Mouse (Mus musculus): ENCODE measurements around the gene Gm43518. TPM values are rescaled to one million over a fixed set of nuclear protein-coding genes. Genes with fewer than 3 reads are reported as not detected.

Gene Gm43518
- polyA plus RNA-seq, 1 experiment from 2014 or later, result 3.2 TPM

DNA sequence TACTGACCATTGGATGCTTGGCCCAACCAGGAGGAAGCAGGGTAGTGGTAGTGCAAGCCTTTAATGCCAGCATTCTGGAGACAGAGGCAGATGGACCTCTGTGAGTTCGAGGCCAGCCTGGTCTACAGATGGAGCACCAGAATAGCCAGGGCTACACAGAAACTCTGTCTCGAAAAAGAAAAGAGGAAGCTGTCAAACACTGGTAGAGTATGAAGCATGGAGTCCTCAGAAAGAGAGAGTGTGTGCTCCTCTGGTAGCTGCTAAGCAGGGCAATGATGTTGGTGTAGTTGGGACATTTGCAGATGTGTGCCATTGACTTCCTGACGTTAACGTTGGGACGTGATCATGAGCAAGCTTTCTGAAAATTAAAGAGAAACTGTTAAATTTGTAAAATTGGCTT lies 11.3 kb downstream of the Gm43518 start:
- Histone ChIP-seq H3K4me1 (no peaks in the 10 kb centered on the region), H3K27ac (no peak overlapping the region), H3K4me3 (no peak overlapping the region), H3K9me3 (replicated peaks) (no peaks in the 10 kb centered on the region), H3K36me3 (no peaks in the 10 kb centered on the region), H3K27me3 (ENCODE audit: low read depth, poor library complexity, severe bottlenecking) (no peaks in the 10 kb centered on the region)
- WGBS, result 91% methylated on average over 5 of the region's 5 CpGs
- no peak for DNase-seq (ENCODE audit: low spot score)

DNA sequence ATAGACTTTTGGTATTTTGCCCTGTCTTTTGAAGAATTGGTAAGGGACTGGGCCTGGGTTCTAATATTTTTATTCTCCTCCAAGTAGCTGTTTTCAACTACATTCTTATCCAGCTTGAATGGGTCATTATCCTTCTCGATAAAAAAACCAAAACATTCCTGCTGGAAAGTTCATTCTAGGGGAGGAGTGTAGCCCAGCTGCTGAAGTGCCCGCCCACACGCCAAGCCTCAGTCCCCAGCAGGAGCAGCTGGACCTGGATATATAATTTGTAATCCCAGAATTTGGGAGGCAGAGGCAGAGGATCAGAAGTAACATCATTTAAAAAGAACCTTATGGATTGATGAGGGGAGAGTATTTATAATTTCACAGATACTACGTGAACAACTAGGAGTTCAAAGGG lies 19.3 kb downstream of the Gm43518 start:
- Histone ChIP-seq H3K4me1 (no peaks in the 10 kb centered on the region), H3K27me3 (ENCODE audit: low read depth, poor library complexity, severe bottlenecking) (no peaks in the 10 kb centered on the region), H3K4me3 (no peak overlapping the region), H3K36me3 (no peaks in the 10 kb centered on the region), H3K9me3 (replicated peaks) (no peaks in the 10 kb centered on the region), H3K27ac (no peak overlapping the region)
- 80% methylated on average over 4 of the region's 4 CpGs for WGBS
- DNase-seq (ENCODE audit: low spot score), result no peak

DNA sequence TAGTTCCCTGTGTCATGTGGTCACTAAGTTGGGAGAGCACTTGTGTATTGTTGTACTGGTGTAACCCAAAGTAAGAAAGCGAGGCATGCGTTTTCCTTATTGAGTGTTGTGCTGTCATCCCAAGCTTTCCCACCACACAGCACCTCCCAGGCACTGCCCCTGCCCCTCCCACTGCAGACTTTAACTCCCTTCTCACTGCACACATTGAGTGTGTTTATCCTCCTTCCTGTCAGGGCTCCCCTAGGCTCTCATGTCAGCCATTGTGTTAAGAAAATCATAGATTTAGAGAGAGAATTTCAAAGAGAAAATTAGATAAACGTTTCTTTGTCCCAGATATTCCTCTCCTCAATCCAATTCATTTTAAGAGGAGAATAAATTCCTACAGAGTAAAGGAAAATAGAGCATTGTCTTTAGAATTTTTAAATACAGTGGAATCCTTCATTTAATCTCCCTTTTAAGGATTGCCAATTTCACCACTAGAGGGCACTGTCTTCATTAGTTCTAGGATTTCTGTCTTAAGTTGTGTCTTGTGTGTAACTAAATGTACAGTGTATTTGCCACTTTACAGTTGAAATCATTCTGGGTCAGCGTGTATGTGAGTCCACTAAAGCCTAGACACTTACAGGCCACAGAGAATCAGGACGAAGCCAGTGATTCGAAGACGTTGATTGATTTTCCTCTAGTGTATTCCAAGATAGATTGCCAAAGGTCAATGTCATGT lies 20.0 kb downstream of the Gm43518 start:
- Histone ChIP-seq H3K4me3 (no peak overlapping the region), H3K27me3 (ENCODE audit: low read depth, poor library complexity, severe bottlenecking) (no peaks in the 10 kb centered on the region), H3K9me3 (replicated peaks) (no peaks in the 10 kb centered on the region), H3K27ac (no peak overlapping the region), H3K36me3 (no peaks in the 10 kb centered on the region), H3K4me1 (no peaks in the 10 kb centered on the region)
- no peak for DNase-seq (ENCODE audit: low spot score)
- 58% methylated on average over 7 of the region's 7 CpGs for whole genome bisulfite sequencing

DNA sequence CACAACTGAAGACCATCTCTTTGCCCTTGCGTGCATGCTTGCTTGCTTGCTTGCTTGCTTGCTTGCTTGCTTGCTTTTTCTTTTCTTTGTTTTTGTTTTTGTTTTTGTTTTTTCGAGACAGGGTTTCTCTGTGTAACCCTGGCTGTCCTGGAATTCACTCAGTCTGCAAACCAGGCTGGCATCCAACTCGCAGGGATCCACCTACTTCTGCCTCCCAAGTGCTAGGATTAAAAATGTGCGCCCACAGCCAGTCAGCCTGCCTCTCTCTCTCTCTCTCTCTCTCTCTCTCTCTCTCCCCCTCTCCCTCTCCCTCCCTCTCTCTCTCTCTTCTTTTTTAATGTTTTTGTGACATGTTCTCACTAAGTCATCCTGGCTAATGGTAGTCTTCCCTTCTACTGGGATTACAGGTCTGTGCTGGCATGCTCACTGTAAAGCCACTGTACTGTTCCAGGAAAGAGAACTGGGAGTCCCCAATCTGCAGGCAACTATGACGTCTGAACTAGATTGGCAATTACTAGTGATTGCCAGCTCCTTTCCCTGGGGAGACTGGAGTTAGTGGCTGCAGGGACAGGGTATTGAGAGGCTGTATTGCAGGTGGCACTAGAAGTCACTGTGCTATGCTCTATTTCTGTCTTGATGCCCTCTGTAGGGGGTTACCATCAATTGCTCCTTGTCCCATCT lies 25.3 kb downstream of the Gm43518 start:
- H3K27me3 ChIP-seq (ENCODE audit: low read depth, poor library complexity, severe bottlenecking), result no peaks in the 10 kb centered on the region
- no peaks in the 10 kb centered on the region for H3K9me3 ChIP-seq (replicated peaks)
- H3K27ac ChIP-seq, result no peak overlapping the region
- DNase-seq (ENCODE audit: low spot score), result peak; percentile 20
- H3K36me3 ChIP-seq, result no peaks in the 10 kb centered on the region
- no peaks in the 10 kb centered on the region for H3K4me1 ChIP-seq
- no peak overlapping the region for H3K4me3 ChIP-seq
- WGBS, result 65% methylated on average over 5 of the region's 5 CpGs

DNA sequence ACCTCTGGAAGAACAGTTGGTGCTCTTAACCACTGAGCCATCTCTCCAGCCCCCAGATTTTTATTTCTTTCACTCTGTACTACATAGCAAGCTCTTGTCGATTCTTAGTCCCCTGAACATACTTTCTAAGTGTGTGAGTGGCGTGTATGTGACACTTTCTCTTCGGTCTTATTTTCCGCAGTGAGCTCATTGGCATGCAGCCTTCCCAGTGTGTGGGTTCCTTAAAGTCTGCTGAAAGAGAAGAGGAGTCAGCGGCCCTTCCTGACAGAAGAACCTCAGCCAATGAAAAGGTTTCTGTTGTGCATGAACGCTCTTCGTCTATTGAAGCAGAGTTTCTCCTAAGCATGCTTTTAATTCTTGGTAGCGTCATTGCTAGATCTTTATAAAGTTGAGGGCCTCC lies 30.0 kb downstream of the Gm43518 start:
- Histone ChIP-seq H3K27ac (no peak overlapping the region), H3K27me3 (ENCODE audit: low read depth, poor library complexity, severe bottlenecking) (no peaks in the 10 kb centered on the region)
- WGBS, result 96% methylated on average over 8 of the region's 8 CpGs

DNA sequence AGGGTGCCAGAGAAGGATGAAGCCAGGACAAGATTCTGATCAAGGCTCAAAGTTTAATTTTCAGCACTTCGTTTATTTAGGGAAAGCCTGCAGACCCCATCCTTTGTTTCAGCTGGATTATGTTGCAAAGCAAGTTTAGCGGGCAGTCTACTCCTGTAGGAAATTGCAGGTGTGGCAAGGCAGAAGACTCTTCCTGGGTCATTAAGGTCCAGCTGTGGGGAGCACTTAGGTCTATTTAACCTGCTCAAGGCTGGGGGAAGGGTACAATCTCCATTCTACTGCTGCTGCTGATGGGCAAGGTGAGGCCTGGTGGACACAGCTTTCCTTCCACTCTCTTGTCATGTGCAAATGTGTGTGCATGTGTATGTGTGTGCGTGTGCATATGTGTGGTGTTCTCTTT lies 31.8 kb downstream of the Gm43518 start:
- Histone ChIP-seq H3K27me3 (ENCODE audit: low read depth, poor library complexity, severe bottlenecking) (no peaks in the 10 kb centered on the region), H3K27ac (no peak overlapping the region), H3K4me1 (no peaks in the 10 kb centered on the region), H3K36me3 (no peaks in the 10 kb centered on the region), H3K9me3 (replicated peaks) (no peaks in the 10 kb centered on the region), H3K4me3 (no peak overlapping the region)
- 72% methylated on average over 3 of the region's 3 CpGs for WGBS
- DNase-seq (ENCODE audit: low spot score), result no peak

More for the DNA sequence above, 30.0 kb downstream of the Gm43518 start:
- DNase-seq (ENCODE audit: low spot score), result no peak
- Histone ChIP-seq H3K36me3 (no peaks in the 10 kb centered on the region), H3K4me3 (no peak overlapping the region), H3K4me1 (no peaks in the 10 kb centered on the region), H3K9me3 (replicated peaks) (no peaks in the 10 kb centered on the region)

DNA sequence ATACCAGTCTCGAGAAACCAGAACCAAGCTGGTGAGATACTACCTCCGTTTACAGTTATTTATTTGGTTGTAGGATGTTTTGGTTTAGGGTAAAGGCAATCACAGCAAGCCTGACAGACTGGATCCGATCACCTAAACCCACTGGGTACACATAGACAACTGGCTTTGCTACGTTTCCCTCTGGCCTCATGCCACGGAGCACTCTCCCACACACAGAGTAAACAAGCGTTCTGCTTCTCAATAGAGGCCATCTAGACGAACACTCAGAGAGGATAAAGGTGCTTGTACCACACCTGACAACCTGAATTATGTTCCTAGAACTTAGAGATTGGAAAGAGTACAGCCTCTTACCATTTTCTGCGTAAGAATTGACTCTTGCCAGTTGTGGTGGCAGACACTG lies 32.9 kb downstream of the Gm43518 start:
- Histone ChIP-seq H3K4me1 (no peaks in the 10 kb centered on the region), H3K27me3 (ENCODE audit: low read depth, poor library complexity, severe bottlenecking) (no peaks in the 10 kb centered on the region), H3K36me3 (no peaks in the 10 kb centered on the region), H3K9me3 (replicated peaks) (no peaks in the 10 kb centered on the region), H3K4me3 (no peak overlapping the region), H3K27ac (no peak overlapping the region)
- WGBS, result 81% methylated on average over 8 of the region's 8 CpGs
- DNase-seq (ENCODE audit: low spot score), result no peak

DNA sequence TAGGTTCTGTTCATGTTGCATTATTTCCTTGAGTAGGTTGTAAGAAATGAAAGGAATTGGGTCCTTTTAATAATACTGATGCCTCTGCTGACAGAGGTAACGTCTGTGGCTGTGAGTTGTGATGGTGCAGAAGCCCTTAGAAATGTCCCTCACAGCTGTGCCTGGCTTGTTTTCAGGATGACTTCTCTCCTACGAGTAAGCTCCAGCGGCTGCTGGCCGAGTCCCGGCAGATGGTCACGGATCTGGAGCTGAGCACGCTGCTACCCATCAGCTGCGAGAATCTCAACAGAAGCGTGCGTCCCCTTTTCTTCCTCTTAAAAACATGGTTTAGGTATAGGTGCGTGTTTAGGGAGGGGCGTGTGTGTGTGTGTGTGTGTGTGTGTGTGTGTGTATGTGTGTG lies 33.8 kb downstream of the Gm43518 start:
- Histone ChIP-seq H3K27ac (no peak overlapping the region), H3K9me3 (replicated peaks) (no peaks in the 10 kb centered on the region), H3K4me3 (no peak overlapping the region), H3K4me1 (no peaks in the 10 kb centered on the region), H3K27me3 (ENCODE audit: low read depth, poor library complexity, severe bottlenecking) (no peaks in the 10 kb centered on the region), H3K36me3 (no peaks in the 10 kb centered on the region)
- no peak for DNase-seq (ENCODE audit: low spot score)
- WGBS, result 86% methylated on average over 12 of the region's 12 CpGs

DNA sequence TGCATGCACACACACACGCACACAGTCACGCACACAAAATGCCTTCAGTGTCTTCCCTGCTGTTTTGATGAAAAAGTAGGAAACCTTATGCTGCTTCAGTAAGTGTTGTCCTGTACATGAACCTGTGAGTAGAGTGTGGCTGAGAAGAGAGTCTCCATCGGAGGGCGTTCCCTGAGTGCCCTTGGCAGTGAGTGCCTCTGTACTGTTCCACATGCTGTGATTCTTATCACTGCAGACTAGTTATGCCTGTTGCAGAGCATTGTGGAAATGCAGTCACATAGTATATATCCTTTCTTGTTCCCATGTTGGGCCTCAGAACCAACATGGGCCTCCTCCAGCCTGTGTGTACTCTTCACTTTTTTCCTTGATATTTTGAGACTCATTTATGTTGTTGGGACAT lies 37.0 kb downstream of the Gm43518 start:
- Histone ChIP-seq H3K36me3 (no peaks in the 10 kb centered on the region), H3K27ac (no peak overlapping the region), H3K4me3 (no peak overlapping the region), H3K27me3 (ENCODE audit: low read depth, poor library complexity, severe bottlenecking) (no peaks in the 10 kb centered on the region), H3K9me3 (replicated peaks) (no peaks in the 10 kb centered on the region), H3K4me1 (no peaks in the 10 kb centered on the region)
- no peak for DNase-seq (ENCODE audit: low spot score)
- WGBS, result 95% methylated on average over 4 of the region's 4 CpGs

DNA sequence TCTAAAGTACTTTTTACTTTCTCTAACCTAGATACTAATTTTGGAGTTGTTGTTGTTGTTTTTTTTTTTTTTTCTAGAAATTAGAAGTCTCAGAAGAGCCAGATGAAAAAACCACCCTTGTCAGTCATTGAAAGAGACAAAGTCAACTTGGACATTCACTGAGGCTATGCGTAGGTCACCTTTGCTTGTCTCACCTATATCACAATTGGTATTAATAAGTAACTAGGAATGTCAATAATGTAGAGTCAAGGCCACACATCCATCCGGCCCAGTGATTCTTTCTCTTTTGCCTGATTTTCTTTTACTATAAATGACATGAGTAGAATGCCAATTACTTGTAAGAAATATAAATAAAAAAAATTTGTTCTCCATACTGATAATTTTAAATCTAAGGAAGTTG lies 39.5 kb downstream of the Gm43518 start:
- Histone ChIP-seq H3K4me3 (no peak overlapping the region), H3K4me1 (no peaks in the 10 kb centered on the region), H3K9me3 (replicated peaks) (no peaks in the 10 kb centered on the region), H3K27ac (no peak overlapping the region), H3K36me3 (no peaks in the 10 kb centered on the region), H3K27me3 (ENCODE audit: low read depth, poor library complexity, severe bottlenecking) (peaks cover under 1% of the 10 kb centered on the region; the same call in 1 of the 2 replicates)
- WGBS, result 95% methylated on average over 2 of the region's 2 CpGs
- no peak for DNase-seq (ENCODE audit: low spot score)

DNA sequence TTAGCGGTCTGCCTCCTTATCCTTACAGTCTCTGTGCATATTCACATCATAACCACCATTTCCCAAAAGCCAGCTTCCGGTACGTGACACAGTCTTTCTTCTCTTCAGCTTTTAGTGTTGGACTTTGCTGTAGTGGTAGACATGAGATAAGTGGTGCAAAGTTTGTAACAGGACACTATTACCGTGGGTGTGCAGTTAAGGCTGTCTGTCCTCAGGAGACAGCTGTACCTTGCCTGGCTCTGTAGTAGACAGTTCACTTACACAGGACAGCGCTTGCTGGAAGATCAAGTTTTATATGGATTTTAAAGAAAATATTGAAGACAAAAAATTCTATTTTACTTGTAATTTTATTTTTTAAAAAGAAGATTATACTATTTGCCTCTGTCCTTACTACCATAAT lies 41.2 kb downstream of the Gm43518 start:
- no peak overlapping the region for H3K27ac ChIP-seq
- H3K27me3 ChIP-seq (ENCODE audit: low read depth, poor library complexity, severe bottlenecking), result peaks cover 18% of the 10 kb centered on the region
- no peak for DNase-seq (ENCODE audit: low spot score)
- peaks cover 4% of the 10 kb centered on the region for H3K4me1 ChIP-seq
- H3K36me3 ChIP-seq, result no peaks in the 10 kb centered on the region
- WGBS, result 87% methylated on average over 5 of the region's 5 CpGs
- H3K9me3 ChIP-seq (replicated peaks), result no peaks in the 10 kb centered on the region
- H3K4me3 ChIP-seq, result no peak overlapping the region

DNA sequence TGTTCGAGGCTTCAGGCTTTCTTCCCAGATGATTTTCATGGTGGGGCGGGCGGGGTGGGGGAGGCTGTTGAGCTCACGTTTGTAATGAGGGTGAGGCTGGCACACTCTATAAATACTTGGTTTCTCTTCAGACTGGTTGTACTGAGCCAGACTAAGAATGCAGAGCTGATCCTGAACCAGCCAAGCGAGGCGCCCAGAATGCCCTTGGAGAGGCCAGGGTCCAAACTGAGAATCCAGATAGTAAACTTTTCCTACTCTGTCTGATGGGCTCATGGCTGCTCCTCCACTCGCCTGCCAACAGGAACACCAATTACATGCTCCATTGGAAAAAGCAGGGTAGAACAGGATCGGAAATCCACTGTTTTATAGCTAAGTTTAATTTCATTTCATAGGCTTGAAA lies 42.0 kb downstream of the Gm43518 start:
- Histone ChIP-seq H3K4me1 (peaks cover 12% of the 10 kb centered on the region), H3K27ac (no peak overlapping the region), H3K27me3 (ENCODE audit: low read depth, poor library complexity, severe bottlenecking) (peaks cover 24% of the 10 kb centered on the region), H3K4me3 (no peak overlapping the region), H3K36me3 (no peaks in the 10 kb centered on the region), H3K9me3 (replicated peaks) (no peaks in the 10 kb centered on the region)
- no peak for DNase-seq (ENCODE audit: low spot score)
- WGBS, result 83% methylated on average over 8 of the region's 8 CpGs

DNA sequence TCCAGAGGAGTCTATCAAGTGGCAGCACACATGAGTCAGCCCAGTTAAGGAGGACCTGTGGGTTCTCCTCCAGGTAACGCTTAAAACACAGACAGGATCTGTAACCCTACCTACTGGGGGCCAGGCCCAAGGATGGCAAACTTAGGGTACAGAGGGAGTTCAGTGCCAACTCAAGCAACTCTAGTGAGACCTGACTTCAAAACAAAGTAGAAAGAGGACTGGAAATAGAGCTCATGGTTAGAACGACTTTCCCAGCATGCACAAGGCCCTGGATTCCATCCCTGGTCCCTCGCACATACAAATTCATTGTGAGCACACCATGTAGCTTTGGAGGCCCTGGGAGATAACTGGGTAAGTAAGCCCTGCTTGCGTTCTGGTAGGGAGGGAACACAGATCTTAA lies 43.4 kb downstream of the Gm43518 start:
- H3K27ac ChIP-seq, result no peak overlapping the region
- 87% methylated on average over 4 of the region's 4 CpGs for WGBS

More for the DNA sequence above, 43.4 kb downstream of the Gm43518 start:
- DNase-seq (ENCODE audit: low spot score), result no peak
- Histone ChIP-seq H3K27me3 (ENCODE audit: low read depth, poor library complexity, severe bottlenecking) (peaks cover 38% of the 10 kb centered on the region), H3K9me3 (replicated peaks) (no peaks in the 10 kb centered on the region), H3K36me3 (no peaks in the 10 kb centered on the region), H3K4me1 (peaks cover 19% of the 10 kb centered on the region), H3K4me3 (no peak overlapping the region)

Measured in limb, embryonic 10.5 days (tissue).